Mouse (Mus musculus) embryonic facial prominence, embryonic 15.5 days (tissue): ENCODE measurements around the gene Zdhhc22. TPM values are rescaled to one million over a fixed set of nuclear protein-coding genes. Genes with fewer than 3 reads are reported as not detected.

ENCODE experiments used
- ATAC-seq: fragments of 200-750 bp; cut with Nextera tagmentation; 2 replicates; pipeline ENCODE4 v1.8.0; 2017; ENCODE audit warnings: low read depth, moderate TSS enrichment; ENCODE audit not compliant: insufficient number of reproducible peaks, low FRiP score, low TSS enrichment
- H3K27ac ChIP-seq: fragments of 300-500 bp; sonication (generic); replicated peaks from 2 replicates; pipeline ENCODE4 v1.5.1; 2015; ENCODE audit warnings: mild to moderate bottlenecking, inconsistent platforms
- H3K27me3 ChIP-seq: fragments of 300-500 bp; sonication (generic); 2 replicates; pipeline ENCODE4 v1.6.1; 2015; ENCODE audit warnings: inconsistent platforms
- H3K36me3 ChIP-seq: fragments of 300-500 bp; sonication (generic); 2 replicates; pipeline ENCODE4 v1.6.1; 2015; ENCODE audit warnings: mild to moderate bottlenecking, inconsistent platforms
- H3K4me1 ChIP-seq: fragments of 300-500 bp; sonication (generic); 2 replicates; pipeline ENCODE4 v1.6.1; 2015; ENCODE audit warnings: inconsistent platforms
- H3K4me2 ChIP-seq: fragments of 300-500 bp; sonication (generic); replicated peaks from 2 replicates; pipeline ENCODE4 v1.6.1; 2015; ENCODE audit warnings: mild to moderate bottlenecking, inconsistent platforms
- H3K4me3 ChIP-seq: fragments of 300-500 bp; sonication (generic); replicated peaks from 2 replicates; pipeline ENCODE4 v1.5.1; 2015; ENCODE audit warnings: mild to moderate bottlenecking, inconsistent platforms
- H3K9ac ChIP-seq: fragments of 300-500 bp; sonication (generic); 2 replicates; pipeline ENCODE4 v1.6.1; 2015; ENCODE audit warnings: inconsistent platforms
- H3K9me3 ChIP-seq: fragments of 300-500 bp; sonication (generic); replicated peaks from 2 replicates; pipeline ENCODE4 v1.6.1; 2016; ENCODE audit warnings: inconsistent platforms
- WGBS: fragments of 180-500 bp; shearing (Covaris S2); methylation state at CpG from one replicate; pipeline ENCODE4 v1.1.7; 2015; 5-methylcytosine and 5-hydroxymethylcytosine counted together
- microRNA-seq: library from miRNA; unstranded; fragments of <30 nt; microRNA quantifications from one replicate; pipeline ENCODE4, GENCODE M21; 2016; ENCODE audit warnings: borderline number of aligned reads
- polyA plus RNA-seq: library from polyadenylated mRNA; unstranded; fragments of >200 nt; fragmentation: Nextera tagmentation; extraction: Ambion mirVana; gene quantifications from 2 replicates; pipeline ENCODE4 v1.2.1, GENCODE M21; 2015

Gene Zdhhc22
- polyA plus RNA-seq, 1 experiment from 2014 or later, result 0.12 TPM

DNA sequence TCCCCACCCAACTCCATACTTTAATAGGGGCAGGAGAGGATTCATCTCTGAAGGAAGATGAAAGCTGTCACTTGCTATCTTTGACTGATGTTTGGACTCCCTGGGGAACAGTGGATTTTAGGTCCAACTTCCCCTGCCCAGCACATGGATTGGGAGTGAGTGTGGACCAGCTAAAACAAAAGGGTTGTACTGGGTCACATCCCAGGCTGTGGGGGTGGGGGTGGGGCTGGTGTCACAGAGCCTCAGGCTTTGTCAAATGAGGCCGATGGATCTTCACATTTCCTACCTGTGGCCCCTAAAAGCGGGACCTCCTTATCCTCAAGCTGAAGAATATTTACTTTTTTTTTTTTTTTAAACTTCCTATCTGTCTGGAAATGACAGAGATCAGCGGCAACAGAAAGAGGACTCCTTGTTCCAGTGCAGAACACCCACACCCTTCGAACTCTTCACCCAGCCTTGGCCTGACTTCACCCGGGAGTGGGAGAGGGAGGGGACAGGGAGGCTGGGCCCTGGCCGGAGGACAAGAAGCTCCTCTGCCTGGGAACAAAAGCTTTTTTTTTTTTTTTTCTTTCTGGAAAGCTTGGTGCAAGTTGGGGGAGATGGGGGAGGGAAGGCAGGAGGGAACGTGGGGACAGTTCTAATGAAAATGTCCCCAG is 58.2 kb downstream of the Zdhhc22 start:
- H3K9me3 ChIP-seq, result no peaks in the 10 kb centered on the region
- no peak overlapping the region for H3K9ac ChIP-seq
- H3K27ac ChIP-seq, result no peak overlapping the region
- no peaks in the 10 kb centered on the region for H3K27me3 ChIP-seq
- peaks cover 7% of the 10 kb centered on the region; the same call in 1 of the 2 replicates for H3K4me1 ChIP-seq
- H3K4me3 ChIP-seq, result no peak overlapping the region
- no peak for ATAC-seq
- whole genome bisulfite sequencing, result 15% methylated on average over 7 of the region's 7 CpGs
- no peak overlapping the region for H3K4me2 ChIP-seq
- no peaks in the 10 kb centered on the region for H3K36me3 ChIP-seq

DNA sequence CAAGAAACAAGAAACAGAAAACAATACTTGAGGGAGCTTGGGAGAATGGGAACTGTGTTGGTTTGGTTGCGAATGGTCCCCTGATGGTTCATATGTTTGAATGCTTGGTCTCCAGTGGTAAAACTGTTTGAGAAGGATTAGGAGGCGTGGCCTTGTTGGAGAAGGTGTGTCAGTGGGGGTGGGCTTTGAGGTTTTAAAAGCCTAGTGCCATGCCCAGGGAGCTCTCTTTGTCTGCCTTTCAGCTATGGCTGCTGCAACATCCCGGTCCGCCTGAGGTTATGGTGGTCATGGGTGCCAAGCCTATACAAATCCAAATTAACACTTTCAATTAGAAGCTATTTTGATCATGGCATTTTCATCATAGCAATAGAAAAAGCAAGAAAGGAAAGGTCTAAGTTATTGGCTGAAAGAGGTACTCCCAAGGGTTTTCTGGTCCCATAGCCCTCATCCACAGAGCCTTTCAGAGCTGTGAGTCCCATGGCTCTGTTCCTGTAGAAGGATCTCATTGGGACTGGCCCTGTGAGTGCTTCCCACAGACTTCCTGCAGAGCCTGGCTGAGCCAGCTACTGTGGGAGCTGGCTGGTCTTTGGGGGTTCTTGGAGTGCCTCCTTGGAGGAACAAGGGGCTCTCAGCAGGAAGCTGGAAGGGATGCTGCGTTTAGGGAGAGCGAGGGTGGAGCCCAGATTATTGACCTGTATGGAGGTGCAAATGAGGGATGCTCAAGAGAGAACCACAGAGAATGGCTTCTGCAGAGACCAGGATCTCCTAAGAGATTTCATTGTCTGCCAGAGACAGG is 59.1 kb downstream of the Zdhhc22 start:
- WGBS, result 75% methylated on average over 6 of the region's 6 CpGs
- Histone ChIP-seq H3K27ac (no peak overlapping the region), H3K4me2 (no peak overlapping the region), H3K36me3 (no peaks in the 10 kb centered on the region), H3K4me3 (no peak overlapping the region), H3K4me1 (0 out of 2 replicates have a peak, but pooled peaks cover 3% of the 10 kb centered on the region), H3K9ac (no peak overlapping the region), H3K27me3 (no peaks in the 10 kb centered on the region), H3K9me3 (no peaks in the 10 kb centered on the region)
- ATAC-seq, result no peak

Small RNA genes within 50 kb of the gene (microRNA-seq; reads per million reads assigned to microRNA genes)
- gene Gm25847, result not detected

Other genes starting within 250 kb of the Zdhhc22 start
- gene Irf2bpl, start 105.6 kb downstream of the Zdhhc22 start, polyA plus RNA-seq, result 45.2 and 50.6 TPM in 2 replicates
- 20.3 and 23.2 TPM in 2 replicates for gene Cipc, start 43.4 kb downstream of the Zdhhc22 start, polyA plus RNA-seq
- gene Tmem63c, start 30.9 kb upstream of the Zdhhc22 start, polyA plus RNA-seq, result 0.16 and 0.28 TPM in 2 replicates
- 0.16 and 0.17 TPM in 2 replicates for gene Ngb, start 112.1 kb upstream of the Zdhhc22 start, polyA plus RNA-seq
- 31.4 and 38.1 TPM in 2 replicates for gene Gstz1, start 156.7 kb upstream of the Zdhhc22 start, polyA plus RNA-seq
- gene Pomt2, start 157.5 kb upstream of the Zdhhc22 start, polyA plus RNA-seq, result 14.5 and 15.5 TPM in 2 replicates
- 0.95 and 1.8 TPM in 2 replicates for gene Samd15, start 209.3 kb upstream of the Zdhhc22 start, polyA plus RNA-seq
- gene Tmed8, start 210.0 kb upstream of the Zdhhc22 start, polyA plus RNA-seq, result 2.2 and 2.4 TPM in 2 replicates
- 0.49 and 0.74 TPM in 2 replicates for gene Noxred1, start 248.3 kb upstream of the Zdhhc22 start, polyA plus RNA-seq